Mouse (Mus musculus) retina, embryonic 14.5 days (tissue): ENCODE data around the gene Spred1.

Experiments used
- DNase-seq: peaks from one replicate; pipeline ENCODE4 v3.0.0-alpha.2; 2015; ENCODE audit warnings: low spot score

Spred1 gene

DNA sequence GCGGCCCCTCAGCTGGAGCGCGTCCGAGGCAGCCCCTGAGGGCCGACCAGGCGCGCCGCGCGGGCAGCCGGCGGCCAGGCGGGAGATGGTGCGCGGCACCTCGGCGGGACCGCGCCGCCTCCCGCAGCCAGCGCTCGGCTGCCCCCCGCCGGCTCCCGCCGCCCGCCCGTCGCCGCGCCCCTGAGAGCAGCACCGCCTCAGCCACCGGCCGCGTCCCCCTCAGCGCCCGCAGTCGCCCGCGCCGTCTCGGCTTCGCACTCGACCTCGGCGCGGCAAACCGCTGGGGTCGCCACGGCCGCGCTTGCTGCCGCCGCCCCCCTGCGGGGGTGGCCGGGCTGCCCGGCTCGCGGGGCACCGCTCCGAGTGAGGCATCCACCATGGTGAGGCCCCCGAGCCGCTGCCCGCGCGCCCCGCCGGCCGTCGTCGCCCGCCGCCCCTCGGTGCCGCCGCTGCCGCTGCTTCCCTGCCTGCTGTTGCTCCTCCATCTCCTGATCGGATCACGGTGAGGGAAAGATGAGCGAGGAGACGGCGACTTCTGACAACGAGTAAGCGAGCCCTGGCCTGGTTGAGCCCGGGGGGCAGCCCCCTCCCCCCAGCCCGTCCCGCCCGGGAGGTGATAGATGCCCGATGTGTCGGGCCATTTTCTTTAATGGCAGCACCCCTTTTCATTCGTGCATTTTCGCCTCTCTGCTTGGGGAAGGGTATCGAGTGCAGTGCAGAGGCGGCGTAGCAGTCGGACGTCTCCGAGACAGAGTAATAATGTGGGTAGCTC is at the start of gene Spred1:
Gene Spred1 (plus strand): TSS at position 163 of the 772 bp plus-strand sequence.
- DNase-seq = peak; percentile 49

GRCm38 (mm10) chr2:117071596-117071995 is 49.6 kb upstream of the Spred1 start:
- no peak for DNase-seq

DNA sequence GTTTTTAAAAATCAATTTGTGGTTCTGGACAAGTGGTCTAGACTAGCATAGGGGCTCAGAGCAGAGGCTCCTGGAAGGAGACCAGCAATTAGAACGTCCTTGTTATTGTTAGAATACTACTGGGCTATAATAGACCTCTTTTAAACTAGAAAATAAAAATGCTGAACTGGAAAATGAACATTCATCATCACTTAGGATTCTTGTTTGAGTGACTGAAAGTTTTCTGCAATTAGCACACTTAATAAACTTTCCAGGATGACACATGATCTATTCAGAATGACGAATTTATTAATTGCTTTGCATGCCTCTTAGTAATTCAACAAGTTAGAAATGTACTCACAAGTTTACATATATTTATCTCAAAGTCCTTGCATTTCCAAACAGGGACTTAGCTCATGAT is 42.5 kb upstream of the Spred1 start:
- no peak for DNase-seq

DNA sequence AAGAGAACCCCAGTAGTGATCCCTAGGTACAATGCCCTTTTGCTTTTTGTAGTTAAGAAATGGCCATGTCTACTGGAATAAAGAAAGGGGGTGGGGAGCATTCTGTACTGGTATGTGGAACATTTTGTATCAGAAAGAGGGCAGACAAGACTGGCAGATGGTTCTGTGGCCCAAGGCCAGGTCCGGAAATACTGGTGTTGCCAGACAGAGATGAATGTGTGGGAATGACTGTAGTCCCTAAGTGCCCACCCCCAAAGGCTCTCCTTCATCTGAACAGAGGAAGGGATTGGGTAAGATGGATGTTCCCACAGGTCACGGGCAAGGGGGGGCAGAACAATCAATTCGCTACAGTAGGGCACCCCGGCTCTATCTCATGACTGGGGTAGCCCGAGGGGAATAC is 41.6 kb upstream of the Spred1 start:
- DNase-seq = no peak

DNA sequence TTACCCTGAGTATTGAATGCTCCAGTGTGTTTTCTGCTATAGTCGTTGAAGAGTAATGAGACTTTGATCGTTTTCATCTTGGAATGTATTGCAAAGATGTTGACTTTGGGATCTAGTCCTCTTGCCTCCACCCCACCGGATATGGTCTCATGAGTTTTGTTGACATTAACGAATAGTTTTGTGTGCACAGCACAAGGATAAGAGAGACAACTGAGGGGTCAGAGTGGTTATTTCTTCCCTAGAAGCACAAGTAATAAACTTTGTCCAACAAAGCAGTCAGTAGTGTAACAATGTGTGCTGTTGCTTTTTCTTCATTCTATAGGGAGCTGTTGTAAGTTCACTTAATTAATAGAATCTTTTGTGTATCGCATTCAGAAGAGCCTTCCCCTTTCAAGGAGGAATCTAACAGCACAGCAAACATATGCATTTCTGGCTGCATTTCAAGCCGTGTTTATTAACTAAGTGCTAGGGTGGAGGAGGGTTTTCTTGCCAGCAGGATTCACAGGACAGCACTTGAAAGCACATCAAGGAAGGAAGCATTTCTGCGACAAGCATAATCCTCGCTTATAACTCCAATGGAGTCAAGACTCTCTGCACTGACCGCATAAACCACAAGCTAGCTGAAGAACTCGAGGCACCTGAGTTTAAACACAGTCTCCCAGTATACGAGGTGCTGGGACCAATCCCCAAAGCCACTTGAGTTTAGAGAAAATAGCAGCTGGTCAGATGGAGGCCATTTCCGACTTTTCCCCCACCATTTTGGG is 35.0 kb upstream of the Spred1 start:
- no peak for DNase-seq

GRCm38 (mm10) chr2:117086766-117087457 is 34.3 kb upstream of the Spred1 start:
- no peak for DNase-seq

- DNase-seq = no peak
Observed at GRCm38 (mm10) chr2:117087458-117087820, 33.7 kb upstream of the Spred1 start.

DNA sequence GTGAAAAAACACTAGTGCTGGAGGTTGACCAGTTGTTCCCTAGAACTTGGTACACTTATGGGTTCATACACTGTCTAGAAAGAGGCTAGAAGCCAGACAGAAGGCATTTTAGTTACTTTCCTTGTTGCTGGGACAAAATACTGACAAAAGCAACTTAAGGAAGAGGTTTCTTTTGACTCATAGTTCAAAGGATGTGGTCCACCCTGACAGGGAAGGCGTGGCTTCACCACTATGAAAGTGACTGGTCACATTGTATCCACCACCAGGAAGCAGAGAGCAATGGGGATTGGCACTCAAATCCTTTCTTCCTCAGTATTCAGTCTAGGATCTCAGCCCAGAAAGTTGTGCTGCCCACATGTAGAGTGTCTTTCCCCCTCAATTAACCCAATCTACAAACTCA is 31.7 kb upstream of the Spred1 start:
- no peak for DNase-seq

GRCm38 (mm10) chr2:117090061-117090460 is 31.1 kb upstream of the Spred1 start:
- DNase-seq = no peak

DNA sequence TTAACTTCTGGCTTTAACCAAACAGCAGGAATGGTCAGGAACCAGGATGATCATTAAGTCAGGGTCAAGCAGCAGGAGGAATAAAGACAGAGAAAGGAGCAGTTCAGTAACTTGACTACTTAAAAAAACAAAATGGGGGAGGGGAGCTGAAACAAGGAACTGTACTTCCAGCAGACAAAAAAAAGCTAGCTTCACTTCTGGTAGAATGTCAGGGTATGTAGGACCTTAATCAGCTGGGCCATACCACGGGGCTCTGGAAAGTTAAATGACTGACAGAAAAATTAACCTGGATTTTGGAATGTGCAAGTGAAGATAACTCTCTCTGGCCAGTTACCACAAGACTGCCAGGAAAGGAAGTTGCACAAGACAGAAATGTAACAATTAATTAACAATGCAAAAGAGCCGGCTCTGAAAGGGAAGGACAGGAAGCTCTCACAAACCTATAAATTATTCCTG is 28.2 kb upstream of the Spred1 start:
- no peak for DNase-seq

DNA sequence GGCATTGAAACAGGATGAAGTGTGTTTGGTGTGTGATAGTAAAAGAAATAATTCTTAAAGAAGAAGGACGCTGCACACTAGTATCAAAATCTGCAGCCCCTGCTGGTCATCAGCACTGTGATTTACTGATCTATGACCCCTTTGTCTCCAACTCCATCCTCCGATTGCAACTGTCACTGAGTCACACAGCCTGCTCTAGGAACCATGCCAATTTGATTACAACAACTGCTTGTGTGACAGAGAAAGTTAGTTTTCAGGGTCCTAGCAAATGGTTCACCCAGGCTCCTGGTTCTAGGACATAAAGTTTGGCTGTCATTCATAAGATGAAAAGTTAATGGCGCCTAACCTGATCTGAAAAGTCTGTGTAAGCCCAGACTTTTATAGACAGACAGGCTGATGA is 25.7 kb upstream of the Spred1 start:
- no peak for DNase-seq

DNA sequence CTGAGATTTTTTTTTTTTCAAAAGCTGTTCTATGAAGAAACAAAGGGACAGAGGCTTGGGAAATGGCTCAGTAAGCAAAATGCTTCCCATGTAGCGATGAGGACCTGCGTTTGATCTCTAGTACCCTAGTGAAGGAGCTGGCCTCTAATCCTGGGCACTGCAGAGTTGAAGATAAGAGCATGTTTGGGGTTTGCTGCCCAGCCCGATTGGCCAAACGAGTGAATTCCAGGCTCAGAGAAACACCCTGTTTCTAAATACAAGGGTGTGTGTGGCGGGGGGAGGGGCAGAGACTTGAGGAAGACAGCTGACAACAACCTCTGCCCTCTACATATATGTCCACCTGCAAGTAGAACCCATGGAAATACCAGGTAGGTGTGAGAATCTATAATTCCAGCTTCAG is 23.9 kb upstream of the Spred1 start:
- no peak for DNase-seq

GRCm38 (mm10) chr2:117099316-117099715 is 21.9 kb upstream of the Spred1 start:
- no peak for DNase-seq

GRCm38 (mm10) chr2:117103461-117103860 is 17.7 kb upstream of the Spred1 start:
- no peak for DNase-seq

DNA sequence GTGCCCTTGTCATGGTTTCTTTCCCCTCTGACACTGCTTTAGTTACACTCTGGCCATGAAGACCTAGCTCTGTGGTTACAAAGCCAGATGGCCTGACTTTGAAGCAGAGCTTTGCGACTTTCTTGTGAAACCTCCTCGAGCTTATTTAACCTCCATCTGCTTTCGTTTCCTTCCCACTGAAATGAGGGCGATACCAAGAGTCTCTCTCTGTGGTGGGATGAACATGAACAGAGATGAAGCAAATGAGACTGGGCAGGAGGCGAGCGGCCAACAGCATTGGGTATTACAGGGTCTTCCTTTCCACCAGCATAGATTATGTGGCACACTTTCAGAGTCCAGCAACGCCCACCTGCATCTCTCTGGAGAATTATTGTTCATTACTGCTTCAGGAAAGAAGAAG is 15.8 kb upstream of the Spred1 start:
- no peak for DNase-seq

DNA sequence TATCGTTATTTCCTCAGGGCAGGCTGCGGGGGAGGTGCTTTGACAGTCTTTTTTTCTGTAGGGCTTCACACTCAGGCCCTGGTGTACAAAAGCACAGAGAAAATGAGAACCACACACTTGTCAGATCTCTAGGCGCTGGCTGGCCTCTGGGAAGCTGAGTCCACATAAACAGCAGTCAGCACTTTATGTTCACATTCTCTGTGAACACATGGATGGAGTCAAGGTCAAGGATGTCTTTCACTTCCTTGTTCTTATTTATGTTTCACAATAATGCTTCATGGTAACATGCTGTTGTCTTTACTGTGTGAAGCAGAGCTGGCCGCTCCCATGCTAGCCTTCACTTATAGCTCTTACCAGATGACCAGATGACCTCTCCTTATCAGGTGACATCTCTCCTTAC is 13.1 kb upstream of the Spred1 start:
- no peak for DNase-seq

GRCm38 (mm10) chr2:117109296-117109695 is 11.9 kb upstream of the Spred1 start:
- no peak for DNase-seq

GRCm38 (mm10) chr2:117110355-117110866 is 10.8 kb upstream of the Spred1 start:
- DNase-seq = no peak

GRCm38 (mm10) chr2:117113262-117113661 is 7.9 kb upstream of the Spred1 start:
- DNase-seq = no peak

DNA sequence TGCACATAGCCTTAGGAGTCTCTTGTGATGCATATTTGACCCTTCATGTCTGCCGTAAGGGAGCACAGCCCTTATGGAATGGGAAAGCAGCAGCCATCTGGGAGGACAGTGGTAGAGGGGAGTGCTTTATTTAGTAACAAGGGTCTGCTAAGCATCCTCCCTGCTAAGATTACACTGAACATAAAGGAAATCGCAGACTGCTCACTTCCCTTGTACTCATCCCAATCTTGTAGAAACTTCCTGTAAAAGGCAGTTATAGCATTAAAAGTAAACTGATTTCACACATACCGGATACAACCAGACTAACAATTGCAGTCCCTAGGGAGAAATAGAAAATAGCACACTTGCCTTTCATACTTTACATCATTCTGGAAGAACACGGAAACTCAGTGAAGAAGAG is 7.4 kb upstream of the Spred1 start:
- DNase-seq = no peak

- peak; percentile 74 for DNase-seq
Observed at GRCm38 (mm10) chr2:117118516-117118915, 2.7 kb upstream of the Spred1 start.
